Mouse (Mus musculus) lung, adult 18-20 months (tissue): ENCODE results near the gene Arsb.

Experiments
- DNase-seq, 2 experiments: peaks; one replicate each; pipeline ENCODE4 v3.0.0; 2022; ENCODE audit warnings: mixed read lengths in 2 of 2

Gene Arsb

GRCm38 (mm10) chr13:93847614-93848013 lies 76.2 kb downstream of the Arsb start:
- no peak for DNase-seq

- DNase-seq, result no peak
These were observed 77.2 kb downstream of the Arsb start for GRCm38 (mm10) chr13:93848615-93849014.

- no peak for DNase-seq
These were observed 78.4 kb downstream of the Arsb start for GRCm38 (mm10) chr13:93849751-93850355.

- DNase-seq, result no peak
These were observed 79.2 kb downstream of the Arsb start for GRCm38 (mm10) chr13:93850674-93851073.

GRCm38 (mm10) chr13:93852419-93853138 lies 81.1 kb downstream of the Arsb start:
- peak; percentile 14 to 24 for DNase-seq

GRCm38 (mm10) chr13:93853767-93854166 lies 82.3 kb downstream of the Arsb start:
- DNase-seq, result no peak

GRCm38 (mm10) chr13:93854325-93854724 lies 82.9 kb downstream of the Arsb start:
- no peak for DNase-seq

- DNase-seq, result no peak
These were observed 83.6 kb downstream of the Arsb start for GRCm38 (mm10) chr13:93854966-93855562.

GRCm38 (mm10) chr13:93855701-93856183 lies 84.3 kb downstream of the Arsb start:
- DNase-seq, result no peak

GRCm38 (mm10) chr13:93861211-93861610 lies 89.8 kb downstream of the Arsb start:
- DNase-seq, result no peak

GRCm38 (mm10) chr13:93864066-93864740 lies 92.8 kb downstream of the Arsb start:
- no peak for DNase-seq

GRCm38 (mm10) chr13:93866638-93867037 lies 95.2 kb downstream of the Arsb start:
- no peak for DNase-seq

- no peak for DNase-seq
These were observed 100.3 kb downstream of the Arsb start for GRCm38 (mm10) chr13:93871681-93872080.

GRCm38 (mm10) chr13:93872591-93872990 lies 101.2 kb downstream of the Arsb start:
- DNase-seq, result no peak

- no peak for DNase-seq
These were observed 106.5 kb downstream of the Arsb start for GRCm38 (mm10) chr13:93877924-93878323.

- no peak for DNase-seq
These were observed 108.0 kb downstream of the Arsb start for GRCm38 (mm10) chr13:93879426-93879825.

GRCm38 (mm10) chr13:93882132-93882531 lies 110.7 kb downstream of the Arsb start:
- no peak for DNase-seq

- DNase-seq, result no peak
These were observed 115.6 kb downstream of the Arsb start for GRCm38 (mm10) chr13:93886999-93887398.

GRCm38 (mm10) chr13:93888196-93888595 lies 116.8 kb downstream of the Arsb start:
- no peak for DNase-seq

GRCm38 (mm10) chr13:93888916-93889315 lies 117.5 kb downstream of the Arsb start:
- DNase-seq, result no peak

GRCm38 (mm10) chr13:93889991-93890390 lies 118.6 kb downstream of the Arsb start:
- DNase-seq, result no peak

GRCm38 (mm10) chr13:93891276-93891675 lies 119.8 kb downstream of the Arsb start:
- DNase-seq, result no peak

- no peak for DNase-seq
These were observed 120.7 kb downstream of the Arsb start for GRCm38 (mm10) chr13:93892101-93892500.
